Mouse (Mus musculus): Measurements from ENCODE around the gene Tprn.

DNA sequence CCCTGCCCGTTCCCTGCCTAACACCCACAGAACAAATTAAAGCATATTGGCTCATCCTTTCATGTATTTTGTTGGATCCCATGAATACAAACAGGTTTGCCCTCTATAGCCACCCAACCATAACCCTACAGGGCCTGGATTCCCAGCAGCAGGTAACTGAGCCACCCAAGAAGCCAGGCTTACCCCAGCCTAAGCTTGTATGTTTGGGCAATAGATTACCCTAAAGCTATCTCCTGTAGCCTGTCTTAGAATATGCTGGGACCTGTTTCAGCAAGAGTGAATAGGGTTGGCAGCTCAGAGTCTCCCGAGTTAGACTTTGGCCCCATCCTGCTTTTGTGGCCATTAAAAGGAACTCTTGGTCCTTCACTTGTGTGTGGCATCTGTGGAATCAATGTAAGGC is 23.1 kb downstream of the Tprn start:
- no peak for TF ChIP-seq CTCF (IDR thresholded peaks at IDR 0.05; ENCODE audit: low read depth, low read length)
- TF ChIP-seq POLR2A (IDR thresholded peaks at IDR 0.05; ENCODE audit: insufficient read depth, low read length) = no peak

Measured in ES-Bruce4 (cell line).